Mouse (Mus musculus) CD8-positive naive resting alpha-beta T cell, adult 57 days (primary cell): ENCODE results near the gene Bcas3. TPM values are rescaled to one million over a fixed set of nuclear protein-coding genes. Genes with fewer than 3 reads are reported as not detected.

ENCODE experiments used
- total RNA-seq: library from RNA; stranded (reverse); gene quantifications from one replicate; pipeline ENCODE4 v1.2.4, GENCODE M21; 2023

Gene Bcas3
- total RNA-seq: 56.7 TPM

GRCm38 (mm10) chr11:85352539-85353380 is at the start of gene Bcas3:
Gene Bcas3, plus strand, starts transcription at chr11:85353167.

GRCm38 (mm10) chr11:85310713-85311574 is 42.0 kb upstream of the Bcas3 start, which contains the start of gene Ppm1d:
Gene Ppm1d, plus strand, starts transcription at chr11:85311244.

GRCm38 (mm10) chr11:85832231-85832924 is 479.4 kb downstream of the Bcas3 start, which contains the start of gene Tbx2:
Gene Tbx2, plus strand, starts transcription at chr11:85832551.

GRCm38 (mm10) chr11:85850233-85850632 is 497.3 kb downstream of the Bcas3 start, which contains the start of gene Gm11444:
Gene Gm11444, minus strand, starts transcription at chr11:85850333.

Other genes starting within 250 kb of the Bcas3 start
- 26.4 TPM for gene Usp32, start 213.0 kb upstream of the Bcas3 start, total RNA-seq
- not detected for gene 1700125H20Rik, start 182.8 kb upstream of the Bcas3 start, total RNA-seq
- gene Appbp2, start 118.0 kb upstream of the Bcas3 start, total RNA-seq: 21.4 TPM
- gene Ppm1d, start 41.9 kb upstream of the Bcas3 start, total RNA-seq: 28.9 TPM